Mouse (Mus musculus): ENCODE measurements around the gene Apela. TPM values are rescaled to one million over a fixed set of nuclear protein-coding genes. Genes with fewer than 3 reads are reported as not detected.

Gene Apela
- polyA plus RNA-seq, 1 experiment from 2014 or later = 0.58 TPM

DNA sequence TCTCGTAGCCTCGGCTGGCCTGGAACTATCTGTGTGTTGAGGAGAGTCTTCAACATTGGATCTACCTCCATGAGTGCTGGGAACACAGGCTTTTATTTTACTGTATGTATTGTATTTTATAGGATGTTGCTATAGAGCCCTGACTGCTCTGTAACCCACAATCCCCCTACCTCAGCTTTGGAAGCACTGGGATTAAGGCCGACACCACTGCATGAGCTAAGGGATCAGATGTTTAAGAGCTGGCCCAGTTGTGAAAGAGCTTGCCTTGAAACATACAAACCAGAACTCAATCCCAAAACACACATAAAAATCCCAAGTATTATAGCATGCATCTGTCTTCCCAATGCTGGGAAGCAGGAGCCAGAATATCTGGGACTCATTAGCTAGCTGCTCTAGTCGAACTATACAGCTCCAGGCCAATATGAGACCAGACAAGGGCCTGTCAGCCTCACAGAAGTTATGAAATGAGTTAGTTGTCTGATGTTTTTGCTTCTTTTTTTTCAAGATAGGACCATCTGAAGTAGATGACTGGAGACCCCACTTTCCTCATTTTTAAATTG is 38.2 kb downstream of the Apela start:
- Histone ChIP-seq H3K4me3 (ENCODE audit: low read depth, low read length) (no peak overlapping the region), H3K36me3 (ENCODE audit: insufficient read depth, low read length) (no peaks in the 10 kb centered on the region), H3K27me3 (replicated peaks; ENCODE audit: insufficient read depth, low read length) (no peaks in the 10 kb centered on the region), H3K9me3 (ENCODE audit: low read length) (no peaks in the 10 kb centered on the region), H3K27ac (ENCODE audit: low read length) (no peak overlapping the region), H3K9ac (replicated peaks; ENCODE audit: low read depth) (no peak overlapping the region), H3K4me2 (replicated peaks; ENCODE audit: low read depth, low read length) (no peak overlapping the region), H3K4me1 (ENCODE audit: insufficient read depth, low read depth, low read length) (no peaks in the 10 kb centered on the region)
- TF ChIP-seq EP300 (IDR thresholded peaks at IDR 0.05) (no peak), CTCF (IDR thresholded peaks at IDR 0.05) (no peak)
- WGBS = 82% methylated on average over 4 of the region's 4 CpGs
- no peak for DNase-seq (ENCODE audit: low spot score)
- no peak for ATAC-seq

DNA sequence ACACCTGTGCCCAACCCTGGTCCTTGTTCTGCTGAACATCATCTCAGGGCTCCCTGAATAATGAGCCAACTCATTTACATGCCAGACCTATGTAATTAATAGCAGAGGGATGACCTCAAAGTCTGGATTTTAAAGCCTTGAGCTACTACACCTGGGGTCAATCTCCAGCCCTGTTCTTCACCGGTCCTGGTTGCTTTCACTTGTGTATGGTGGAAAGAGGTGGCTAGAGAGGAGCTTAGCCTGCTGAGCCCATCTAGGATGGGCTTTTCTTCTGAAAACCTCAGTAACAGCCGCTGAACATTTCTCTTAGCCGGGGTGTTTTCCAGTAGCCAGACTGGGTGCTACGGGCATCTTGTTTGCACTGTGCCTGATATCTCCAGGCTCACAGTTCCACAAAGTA is 49.4 kb downstream of the Apela start, which contains the start of gene Trim75:
Gene Trim75 (minus strand): TSS at position 101 of the 400 bp plus-strand sequence.
- no peak within 1 kb of the TSS for H3K27ac ChIP-seq (ENCODE audit: low read length)
- no peak for ATAC-seq
- TF ChIP-seq EP300 (IDR thresholded peaks at IDR 0.05) = no peak
- no peak for TF ChIP-seq CTCF (IDR thresholded peaks at IDR 0.05)
- H3K9ac ChIP-seq (replicated peaks; ENCODE audit: low read depth) = no peak within 1 kb of the TSS
- H3K4me1 ChIP-seq (ENCODE audit: insufficient read depth, low read depth, low read length) = no peaks in the 10 kb centered on the region
- 76% methylated on average over 4 of the region's 4 CpGs for WGBS
- no peaks in the 10 kb centered on the region for H3K27me3 ChIP-seq (replicated peaks; ENCODE audit: insufficient read depth, low read length)
- no peak for DNase-seq (ENCODE audit: low spot score)
- no peaks in the 10 kb centered on the region for H3K36me3 ChIP-seq (ENCODE audit: insufficient read depth, low read length)
- H3K9me3 ChIP-seq (ENCODE audit: low read length) = no peaks in the 10 kb centered on the region
- no peak within 1 kb of the TSS for H3K4me2 ChIP-seq (replicated peaks; ENCODE audit: low read depth, low read length)
- no peak within 1 kb of the TSS for H3K4me3 ChIP-seq (ENCODE audit: low read depth, low read length)

DNA sequence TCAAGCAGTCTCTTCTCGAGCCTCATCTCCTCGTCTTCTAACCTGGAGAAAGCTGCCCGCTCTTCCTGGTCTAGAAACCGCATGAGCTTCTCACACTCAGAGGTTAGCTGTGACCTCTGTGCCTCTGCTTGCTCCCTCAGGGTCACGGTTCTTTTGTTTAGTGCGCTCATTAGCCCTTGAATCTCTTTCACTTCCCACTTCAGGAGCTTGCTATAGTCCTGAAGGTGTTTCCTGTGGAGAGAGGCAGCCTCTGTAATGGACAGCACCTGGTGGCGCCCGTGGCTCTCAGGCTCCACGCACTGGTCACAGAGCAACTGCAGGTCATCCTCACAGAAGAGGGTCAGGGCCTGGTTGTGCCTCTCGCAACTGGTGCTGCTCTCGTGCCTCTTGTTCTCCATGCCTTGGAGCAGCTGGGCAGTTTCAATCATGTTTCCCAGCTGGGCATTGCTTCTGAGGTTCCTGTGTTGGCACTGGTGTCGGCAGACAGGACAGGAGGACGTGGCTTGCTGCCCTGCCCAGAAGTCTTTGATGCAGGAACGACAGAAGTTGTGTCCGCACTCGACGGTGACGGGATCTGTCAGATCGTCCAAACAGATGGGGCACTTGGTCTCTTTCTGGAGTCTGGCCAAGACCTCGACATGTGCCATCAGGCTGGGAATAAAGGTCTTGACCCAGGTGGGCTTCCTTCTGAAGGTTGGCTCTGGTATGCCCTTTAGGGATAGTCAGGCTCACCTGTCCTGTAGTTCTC is 53.8 kb downstream of the Apela start:
- Histone ChIP-seq H3K9ac (replicated peaks; ENCODE audit: low read depth) (no peak overlapping the region), H3K27me3 (replicated peaks; ENCODE audit: insufficient read depth, low read length) (no peaks in the 10 kb centered on the region), H3K4me3 (ENCODE audit: low read depth, low read length) (no peak overlapping the region), H3K4me2 (replicated peaks; ENCODE audit: low read depth, low read length) (no peak overlapping the region), H3K36me3 (ENCODE audit: insufficient read depth, low read length) (no peaks in the 10 kb centered on the region), H3K27ac (ENCODE audit: low read length) (no peak overlapping the region), H3K9me3 (ENCODE audit: low read length) (no peaks in the 10 kb centered on the region), H3K4me1 (ENCODE audit: insufficient read depth, low read depth, low read length) (no peaks in the 10 kb centered on the region)
- TF ChIP-seq CTCF (IDR thresholded peaks at IDR 0.05) (no peak), EP300 (IDR thresholded peaks at IDR 0.05) (no peak)
- 53% methylated on average over 20 of the region's 20 CpGs for WGBS
- DNase-seq (ENCODE audit: low spot score) (no peak), ATAC-seq (no peak)

Other genes with a start within 250 kb of the Apela start
- 12.6 and 14.0 TPM in 2 replicates for gene Klhl2, start 187.3 kb downstream of the Apela start, polyA plus RNA-seq (2015; fragmentation: Nextera tagmentation; extraction: Ambion mirVana)
- 26.4 and 34.4 TPM in 2 replicates for gene Tmem192, start 90.2 kb downstream of the Apela start, polyA plus RNA-seq (2015; fragmentation: Nextera tagmentation; extraction: Ambion mirVana)
- gene Trim75, start 49.5 kb downstream of the Apela start, polyA plus RNA-seq (2015; fragmentation: Nextera tagmentation; extraction: Ambion mirVana) = not detected in 2 replicates
- gene Trim61, start 18.8 kb downstream of the Apela start, polyA plus RNA-seq (2015; fragmentation: Nextera tagmentation; extraction: Ambion mirVana) = not detected in 2 replicates
- gene Trim60, start 18.8 kb downstream of the Apela start, polyA plus RNA-seq (2015; fragmentation: Nextera tagmentation; extraction: Ambion mirVana) = not detected in 2 replicates
- gene Gm10663, start 37.7 kb upstream of the Apela start, polyA plus RNA-seq (2015; fragmentation: Nextera tagmentation; extraction: Ambion mirVana) = not detected in 2 replicates
- 4.3 and 5.8 TPM in 2 replicates for gene BC030870, start 92.2 kb upstream of the Apela start, polyA plus RNA-seq (2015; fragmentation: Nextera tagmentation; extraction: Ambion mirVana)